Mouse (Mus musculus) left cerebral cortex, adult 8-10 months (tissue): Measurements from ENCODE around the gene Gm3278. TPM values are rescaled to one million over a fixed set of nuclear protein-coding genes. Genes with fewer than 3 reads are reported as not detected.
"Not testable (repeated sequence)": the region's sequence is repeated elsewhere in the genome, so short reads cannot be mapped to it uniquely, and the experiment has no call there.

Experiments
- DNase-seq, 2 experiments: peaks; one replicate each; pipeline ENCODE4 v3.0.0; 2022; ENCODE audit warnings: low spot score in 2 of 2
- total RNA-seq, 4 experiments: library from RNA; stranded (reverse); gene quantifications; 2 replicates each; pipeline ENCODE4 v1.2.4; 2022

The Gm3278 gene
- not detected for total RNA-seq

DNA sequence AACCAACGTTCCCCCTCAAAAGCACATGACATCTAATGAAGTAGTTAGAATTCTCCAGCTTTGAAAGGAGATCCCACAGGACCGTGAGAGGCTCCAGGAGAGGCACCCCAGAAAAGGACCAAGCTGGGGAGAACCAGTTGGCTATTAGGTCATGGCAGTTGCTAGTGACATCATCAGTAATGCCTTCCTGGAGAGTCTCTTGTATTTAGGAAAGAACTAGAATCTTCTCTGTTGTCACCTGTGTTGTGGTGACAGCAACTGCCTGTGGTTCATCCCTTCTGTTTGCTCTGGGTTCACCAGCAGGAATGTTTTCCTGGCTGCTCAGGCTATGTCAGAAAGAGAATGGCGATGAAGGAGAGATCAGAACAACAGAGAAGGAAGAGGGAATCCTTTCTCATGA lies at the start of gene Gm3278:
Gene Gm3278, plus strand, starts transcription at position 301 of the 400 bp plus-strand sequence.
- not testable (repeated sequence) for DNase-seq

GRCm38 (mm10) chr14:4855299-4855980 lies 36.8 kb upstream of the Gm3278 start, which contains the start of gene Gm3264:
Gene Gm3264, plus strand, starts transcription at chr14:4855576.
- not testable (repeated sequence) for DNase-seq

Other genes with a start within 250 kb of the Gm3278 start
- gene Gm3239, start 228.2 kb upstream of the Gm3278 start, total RNA-seq, result not detected
- gene Gm7876, start 183.2 kb upstream of the Gm3278 start, total RNA-seq, result not detected
- gene Gm3252, start 165.6 kb upstream of the Gm3278 start, total RNA-seq, result under 1 TPM; 0.21 to 0.59 (median 0.35) TPM
- gene Gm9602, start 116.1 kb upstream of the Gm3278 start, total RNA-seq, result not detected
- not detected for gene Gm3269, start 54.3 kb upstream of the Gm3278 start, total RNA-seq
- 10 to 100 TPM in 1 of 4 experiments, 1 to 10 TPM in 3; 4.5 to 13.0 (median 8.3) TPM for gene Gm3264, start 36.8 kb upstream of the Gm3278 start, total RNA-seq
- gene Gm8297, start 91.5 kb downstream of the Gm3278 start, total RNA-seq, result not detected
- gene Gm3298, start 123.5 kb downstream of the Gm3278 start, total RNA-seq, result not detected
- not detected for gene 4930555G01Rik, start 158.2 kb downstream of the Gm3278 start, total RNA-seq
- 1 to 10 TPM in 2 of 4 experiments, under 1 TPM in 2; 0.46 to 1.9 (median 1.1) TPM for gene Gm8281, start 178.6 kb downstream of the Gm3278 start, total RNA-seq
- not detected for gene Gm8279, start 239.1 kb downstream of the Gm3278 start, total RNA-seq